Mouse (Mus musculus) gastrocnemius, adult 2 months (tissue): ENCODE data around the gene Fam72a. TPM values are rescaled to one million over a fixed set of nuclear protein-coding genes. Genes with fewer than 3 reads are reported as not detected.

Source experiments
- DNase-seq: peaks from one replicate; pipeline ENCODE4 v3.0.0; 2022
- H3K27ac ChIP-seq: fragments of 200-600 bp; 2 replicates; pipeline ENCODE4 v1.8.1; 2022; ENCODE audit warnings: mild to moderate bottlenecking
- H3K4me3 ChIP-seq: fragments of 200-600 bp; 2 replicates; pipeline ENCODE4 v1.8.1; 2022; ENCODE audit warnings: mild to moderate bottlenecking, moderate library complexity
- CTCF ChIP-seq: fragments of 200-600 bp; IDR thresholded peaks from 2 replicates; pipeline ENCODE4 v1.8.1; 2022; ENCODE audit warnings: antibody characterized with exemption, mild to moderate bottlenecking, moderate library complexity
- intact Hi-C: fragments of 180-260 bp; cut with DNase I; formaldehyde crosslinking; loops from one replicate; pipeline ENCODE4 v1.15.1; 2025
- total RNA-seq, 2 experiments: library from RNA; stranded (reverse); gene quantifications; 2 replicates each; pipeline ENCODE4 v1.2.3; 2021

The Fam72a gene
- total RNA-seq, 2 experiments from 2014 or later: 0.20 to 0.31 TPM

GRCm38 (mm10) chr1:131511661-131512500 lies 15.8 kb upstream of the Fam72a start:
- H3K27ac ChIP-seq: peak overlapping the region; percentile 46; the same call in 1 of the 2 replicates
- DNase-seq: no peak
- no peak for TF ChIP-seq CTCF
- H3K4me3 ChIP-seq: no peak overlapping the region
- intact Hi-C loops: no loop called here

- no peak for TF ChIP-seq CTCF
- H3K4me3 ChIP-seq: no peak overlapping the region
- intact Hi-C loops: no loop called here
- DNase-seq: no peak
- H3K27ac ChIP-seq: no peak overlapping the region
Measured at GRCm38 (mm10) chr1:131513136-131513535, 14.6 kb upstream of the Fam72a start.

GRCm38 (mm10) chr1:131514197-131514596 lies 13.5 kb upstream of the Fam72a start:
- no peak for DNase-seq
- Histone ChIP-seq H3K4me3 (no peak overlapping the region), H3K27ac (no peak overlapping the region)
- TF ChIP-seq CTCF: no peak
- intact Hi-C loops: no loop called here

GRCm38 (mm10) chr1:131516588-131516987 lies 11.1 kb upstream of the Fam72a start:
- Histone ChIP-seq H3K27ac (no peak overlapping the region), H3K4me3 (no peak overlapping the region)
- intact Hi-C loops: no loop called here
- no peak for TF ChIP-seq CTCF
- no peak for DNase-seq

- no peak for DNase-seq
- peak overlapping the region; percentile 35; the same call in 1 of the 2 replicates for H3K27ac ChIP-seq
- peak overlapping the region; percentile 79 for H3K4me3 ChIP-seq
- intact Hi-C loops: loop anchor here (5.0 kb wide), 1 partner anchor 51 kb away; no protein-coding TSS in a partner anchor
- TF ChIP-seq CTCF: no peak
Measured at GRCm38 (mm10) chr1:131523794-131524193, 3.9 kb upstream of the Fam72a start.

- peak; percentile 51 for DNase-seq
- Histone ChIP-seq H3K4me3 (peak overlapping the region; percentile 79), H3K27ac (peak overlapping the region; percentile 96)
- intact Hi-C loops: loop anchor here (5.0 kb wide), 2 partner anchors 93 to 163 kb away; no protein-coding TSS in a partner anchor
- TF ChIP-seq CTCF: no peak
Measured at GRCm38 (mm10) chr1:131525101-131525585, 2.6 kb upstream of the Fam72a start.

GRCm38 (mm10) chr1:131525586-131526271 lies 2.0 kb upstream of the Fam72a start:
- intact Hi-C loops: loop anchor here (5.0 kb wide), 2 partner anchors 93 to 163 kb away; no protein-coding TSS in a partner anchor
- Histone ChIP-seq H3K4me3 (peak overlapping the region; percentile 79), H3K27ac (peak overlapping the region; percentile 96)
- DNase-seq: peak; percentile 60
- no peak for TF ChIP-seq CTCF

- DNase-seq: peak; percentile 84
- intact Hi-C loops: loop anchor here (5.0 kb wide), 2 partner anchors 94 to 164 kb away; no protein-coding TSS in a partner anchor
- H3K4me3 ChIP-seq: peak overlapping the region; percentile 79
- TF ChIP-seq CTCF: peak; percentile 49
- H3K27ac ChIP-seq: peak overlapping the region; percentile 96
Measured at GRCm38 (mm10) chr1:131526371-131527270, 1.1 kb upstream of the Fam72a start.

GRCm38 (mm10) chr1:131528081-131528507 lies 391 bp downstream of the Fam72a start:
- intact Hi-C loops: loop anchor here (5.0 kb wide), 2 partner anchors 96 to 166 kb away; no protein-coding TSS in a partner anchor

GRCm38 (mm10) chr1:131528561-131529166 lies 961 bp downstream of the Fam72a start:
- no peak for DNase-seq
- Histone ChIP-seq H3K4me3 (peak overlapping the region; percentile 79), H3K27ac (peak overlapping the region; percentile 74)
- TF ChIP-seq CTCF: no peak
- intact Hi-C loops: loop anchor here (5.0 kb wide), 2 partner anchors 96 to 166 kb away; no protein-coding TSS in a partner anchor

More at GRCm38 (mm10) chr1:131528081-131528507, 391 bp downstream of the Fam72a start:
- DNase-seq: peak; percentile 79
- TF ChIP-seq CTCF: no peak
- Histone ChIP-seq H3K27ac (peak overlapping the region; percentile 74), H3K4me3 (peak overlapping the region; percentile 79)

- no peak for TF ChIP-seq CTCF
- intact Hi-C loops: no loop called here
Measured at GRCm38 (mm10) chr1:131539771-131540170, 12.1 kb downstream of the Fam72a start.

More at GRCm38 (mm10) chr1:131539771-131540170, 12.1 kb downstream of the Fam72a start:
- no peak overlapping the region for H3K27ac ChIP-seq
- no peak for DNase-seq
- H3K4me3 ChIP-seq: no peak overlapping the region
